Mouse (Mus musculus) midbrain, embryonic 11.5 days (tissue): ENCODE data around the gene 2310034G01Rik. TPM values are rescaled to one million over a fixed set of nuclear protein-coding genes. Genes with fewer than 3 reads are reported as not detected.

ENCODE experiments used
- microRNA counts: library from miRNA; unstranded; fragments of <30 nt; microRNA quantifications from one replicate; lab custom pipeline; 2015
- microRNA-seq: library from miRNA; unstranded; fragments of <30 nt; microRNA quantifications from one replicate; pipeline ENCODE4, GENCODE M21; 2017
- polyA plus RNA-seq: library from polyadenylated mRNA; unstranded; fragments of >200 nt; fragmentation: Nextera tagmentation; extraction: Ambion mirVana; gene quantifications from 2 replicates; pipeline ENCODE4 v1.2.1, GENCODE M21; 2014

2310034G01Rik gene
- polyA plus RNA-seq, 1 experiment from 2014 or later = 1.6 TPM

MicroRNA genes within 50 kb of the gene (microRNA counts, 519-probe panel; counts per million panel counts)
- microRNA mmu-miR-146b (lab: Ali Mortazavi, UCI) = not detected

Small RNA genes lying within 50 kb of the gene (microRNA-seq; reads per million reads assigned to microRNA genes)
- 1.3 reads per million for gene Mir146b

Other genes with a start within 250 kb of the 2310034G01Rik start
- gene Elovl3, start 218.4 kb downstream of the 2310034G01Rik start, polyA plus RNA-seq = not detected in 2 replicates
- gene Pitx3, start 202.0 kb downstream of the 2310034G01Rik start, polyA plus RNA-seq = 0.18 and 0.39 TPM in 2 replicates
- 36.6 and 42.6 TPM in 2 replicates for gene Gbf1, start 197.8 kb downstream of the 2310034G01Rik start, polyA plus RNA-seq
- gene Nfkb2, start 46.0 kb downstream of the 2310034G01Rik start, polyA plus RNA-seq = 3.2 and 3.9 TPM in 2 replicates
- 10.7 and 11.0 TPM in 2 replicates for gene Psd, start 23.1 kb downstream of the 2310034G01Rik start, polyA plus RNA-seq
- 20.0 and 25.5 TPM in 2 replicates for gene Fbxl15, start 22.1 kb downstream of the 2310034G01Rik start, polyA plus RNA-seq
- gene Cuedc2, start 11.6 kb downstream of the 2310034G01Rik start, polyA plus RNA-seq = 215 and 221 TPM in 2 replicates
- gene Mfsd13a, start 9.2 kb downstream of the 2310034G01Rik start, polyA plus RNA-seq = 4.3 and 5.5 TPM in 2 replicates
- 228 and 233 TPM in 2 replicates for gene Actr1a, start 45.4 kb upstream of the 2310034G01Rik start, polyA plus RNA-seq
- 33.7 and 38.7 TPM in 2 replicates for gene Sufu, start 46.6 kb upstream of the 2310034G01Rik start, polyA plus RNA-seq
- gene Trim8, start 151.4 kb upstream of the 2310034G01Rik start, polyA plus RNA-seq = 28.6 and 31.7 TPM in 2 replicates
- 155 and 160 TPM in 2 replicates for gene Arl3, start 222.9 kb upstream of the 2310034G01Rik start, polyA plus RNA-seq
- 12.1 and 12.7 TPM in 2 replicates for gene Sfxn2, start 223.1 kb upstream of the 2310034G01Rik start, polyA plus RNA-seq
- 29.0 and 30.3 TPM in 2 replicates for gene Wbp1l, start 248.8 kb upstream of the 2310034G01Rik start, polyA plus RNA-seq